Mouse (Mus musculus) lung, postnatal 0 days (tissue): ENCODE results near the gene Kalrn. TPM values are rescaled to one million over a fixed set of nuclear protein-coding genes. Genes with fewer than 3 reads are reported as not detected.

Experiments
- ATAC-seq: fragments of 200-750 bp; cut with Nextera tagmentation; 2 replicates; pipeline ENCODE4 v1.8.0; 2017; ENCODE audit warnings: moderate library complexity
- DNase-seq: peaks from one replicate; pipeline ENCODE4 v3.0.0-alpha.2; 2016; ENCODE audit warnings: low spot score
- H3K27ac ChIP-seq: fragments of 300-500 bp; sonication (generic); 2 replicates; pipeline ENCODE4 v1.5.1; 2014; ENCODE audit warnings: antibody characterized with exemption, mild to moderate bottlenecking, low read length, mixed read lengths
- H3K27me3 ChIP-seq: fragments of 300-500 bp; sonication (generic); replicated peaks from 2 replicates; pipeline ENCODE4 v1.6.1; 2014; ENCODE audit warnings: low read length, mixed read lengths; ENCODE audit not compliant: insufficient read depth
- H3K36me3 ChIP-seq: fragments of 300-500 bp; sonication (generic); 2 replicates; pipeline ENCODE4 v1.6.1; 2014; ENCODE audit warnings: low read length, mixed read lengths; ENCODE audit not compliant: insufficient read depth
- H3K4me1 ChIP-seq: fragments of 300-500 bp; sonication (generic); 2 replicates; pipeline ENCODE4 v1.6.1; 2014; ENCODE audit warnings: antibody characterized with exemption, low read depth, low read length, mixed read lengths; ENCODE audit not compliant: insufficient read depth
- H3K4me2 ChIP-seq: fragments of 300-500 bp; sonication (generic); replicated peaks from 2 replicates; pipeline ENCODE4 v1.6.1; 2014; ENCODE audit warnings: low read depth, mild to moderate bottlenecking, low read length, moderate library complexity, mixed read lengths
- H3K4me3 ChIP-seq: fragments of 300-500 bp; sonication (generic); 2 replicates; pipeline ENCODE4 v1.5.1; 2014; ENCODE audit warnings: low read depth, low read length
- H3K9ac ChIP-seq: fragments of 300-500 bp; sonication (generic); replicated peaks from 2 replicates; pipeline ENCODE4 v1.6.1; 2014; ENCODE audit warnings: low read depth, mild to moderate bottlenecking
- H3K9me3 ChIP-seq: fragments of 300-500 bp; sonication (generic); 2 replicates; pipeline ENCODE4 v1.6.1; 2016; ENCODE audit warnings: low read length, mixed read lengths
- CTCF ChIP-seq: IDR thresholded peaks from 2 replicates; pipeline ENCODE4 v1.5.1; 2016; ENCODE audit warnings: antibody characterized with exemption, mild to moderate bottlenecking
- EP300 ChIP-seq: IDR thresholded peaks from 2 replicates; pipeline ENCODE4 v1.6.1; 2016; ENCODE audit warnings: antibody characterized with exemption, mild to moderate bottlenecking, control low read depth
- whole genome bisulfite sequencing: fragments of 180-500 bp; shearing (Covaris S2); extraction: QIAGEN DNeasy Blood & Tissue Kit; methylation state at CpG from one replicate; pipeline ENCODE4 v1.1.7; 2014; 5-methylcytosine and 5-hydroxymethylcytosine counted together
- polyA plus RNA-seq: library from polyadenylated mRNA; unstranded; fragments of >200 nt; fragmentation: Nextera tagmentation; extraction: Ambion mirVana; gene quantifications from 2 replicates; pipeline ENCODE4 v1.2.1, GENCODE M21; 2015

Kalrn gene
- polyA plus RNA-seq, 1 experiment from 2014 or later: 13.6 TPM

DNA sequence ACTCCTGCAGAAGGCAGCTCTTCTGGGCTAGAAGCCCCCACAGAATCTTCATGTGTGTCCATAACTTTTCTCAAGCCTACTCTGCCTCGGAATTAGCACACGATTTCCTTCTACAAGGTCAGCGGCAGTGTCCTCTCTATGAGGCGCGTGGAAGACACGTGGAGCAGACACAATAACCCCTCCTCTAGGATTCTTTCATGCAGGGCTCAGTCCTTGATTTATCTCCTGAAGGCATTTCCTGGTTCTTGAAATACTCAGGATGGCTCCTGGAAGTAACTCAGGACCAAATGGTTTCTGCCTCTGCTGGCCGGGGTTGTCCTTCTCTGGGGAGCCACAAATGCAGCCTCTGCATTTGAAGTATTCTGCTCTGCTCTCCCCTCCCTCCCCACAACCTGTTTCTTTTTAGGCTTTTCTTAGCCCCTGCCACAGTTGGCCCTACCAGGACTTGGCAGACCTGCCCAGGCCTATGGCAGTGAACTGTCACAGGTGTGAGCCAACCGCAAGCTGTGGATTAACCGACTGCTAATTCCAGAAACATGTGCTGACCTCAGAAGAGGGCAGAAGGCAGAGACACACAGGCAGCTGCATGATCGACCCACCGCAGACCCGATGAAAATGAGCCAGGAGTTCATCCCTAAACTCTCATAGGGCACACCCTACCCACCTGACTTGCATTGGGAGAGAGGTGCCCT, 197.0 kb downstream of the Kalrn start:
- ATAC-seq (no peak), DNase-seq (no peak)
- Histone ChIP-seq H3K9ac (no peak overlapping the region), H3K4me3 (no peak overlapping the region), H3K4me2 (no peak overlapping the region), H3K36me3 (no peaks in the 10 kb centered on the region), H3K9me3 (no peaks in the 10 kb centered on the region), H3K4me1 (no peaks in the 10 kb centered on the region; the same call in 1 of the 2 replicates), H3K27me3 (no peaks in the 10 kb centered on the region), H3K27ac (no peak overlapping the region)
- TF ChIP-seq CTCF: no peak
- TF ChIP-seq EP300: no peak
- WGBS: 63% methylated on average over 12 of the region's 12 CpGs

GRCm38 (mm10) chr16:34373519-34373918, 199.8 kb downstream of the Kalrn start:
- Histone ChIP-seq H3K4me1 (peaks cover 6% of the 10 kb centered on the region; the same call in 1 of the 2 replicates), H3K9ac (no peak overlapping the region), H3K9me3 (no peaks in the 10 kb centered on the region), H3K27me3 (no peaks in the 10 kb centered on the region), H3K36me3 (no peaks in the 10 kb centered on the region), H3K27ac (no peak overlapping the region), H3K4me2 (no peak overlapping the region), H3K4me3 (no peak overlapping the region)
- no peak for ATAC-seq
- DNase-seq: no peak
- WGBS: 73% methylated on average over 4 of the region's 4 CpGs
- TF ChIP-seq EP300: no peak
- peak; percentile 34 for TF ChIP-seq CTCF

- Histone ChIP-seq H3K36me3 (no peaks in the 10 kb centered on the region), H3K27me3 (no peaks in the 10 kb centered on the region), H3K27ac (peak overlapping the region; percentile 73), H3K4me1 (peaks cover 6% of the 10 kb centered on the region; the same call in 1 of the 2 replicates), H3K9ac (no peak overlapping the region), H3K4me3 (no peak overlapping the region), H3K9me3 (no peaks in the 10 kb centered on the region), H3K4me2 (no peak overlapping the region)
- TF ChIP-seq CTCF: no peak
- peak; percentile 95 for TF ChIP-seq EP300
- ATAC-seq (peak; percentile 93), DNase-seq (peak; percentile 92)
- 33% methylated on average over 15 of the region's 15 CpGs for WGBS
Observed at GRCm38 (mm10) chr16:34372103-34372741, 201.1 kb downstream of the Kalrn start.

GRCm38 (mm10) chr16:34359206-34359605, 214.1 kb downstream of the Kalrn start:
- Histone ChIP-seq H3K36me3 (no peaks in the 10 kb centered on the region), H3K4me2 (no peak overlapping the region), H3K27ac (no peak overlapping the region), H3K9ac (no peak overlapping the region), H3K4me3 (no peak overlapping the region), H3K9me3 (no peaks in the 10 kb centered on the region), H3K27me3 (no peaks in the 10 kb centered on the region), H3K4me1 (no peaks in the 10 kb centered on the region)
- TF ChIP-seq CTCF (no peak), EP300 (no peak)
- ATAC-seq (peak; percentile 48), DNase-seq (peak; percentile 48)
- 68% methylated on average over 4 of the region's 4 CpGs for WGBS

DNA sequence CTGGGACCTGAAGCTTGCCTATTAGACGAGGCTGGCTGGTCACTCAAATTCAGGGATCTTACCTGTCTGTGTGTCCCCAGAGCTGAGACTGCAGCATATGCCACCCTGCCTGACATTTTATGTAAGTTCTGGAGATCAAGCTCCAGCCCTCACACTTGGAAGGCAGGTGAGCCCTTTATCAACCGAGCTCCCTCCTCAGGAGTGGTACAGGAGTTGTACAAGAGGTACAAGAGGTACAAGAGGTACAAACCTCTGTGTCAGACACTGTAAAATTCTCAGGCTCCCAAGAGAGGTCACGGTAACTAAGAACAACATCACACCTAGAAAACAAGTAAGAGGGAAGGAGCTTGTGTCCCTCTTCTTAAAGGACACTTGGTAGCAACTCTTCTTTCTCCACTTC, 217.8 kb downstream of the Kalrn start:
- peak; percentile 49 for DNase-seq
- WGBS: 68% methylated on average over 3 of the region's 3 CpGs
- ATAC-seq: 0 out of 2 replicates have a peak, but pooled peaks have one; percentile 13
- TF ChIP-seq CTCF: no peak
- peak; percentile 71 for TF ChIP-seq EP300
- H3K9ac ChIP-seq: no peak overlapping the region
- no peaks in the 10 kb centered on the region for H3K9me3 ChIP-seq
- no peaks in the 10 kb centered on the region for H3K27me3 ChIP-seq
- H3K27ac ChIP-seq: no peak overlapping the region
- H3K36me3 ChIP-seq: no peaks in the 10 kb centered on the region
- peaks cover 10% of the 10 kb centered on the region; the same call in 1 of the 2 replicates for H3K4me1 ChIP-seq
- no peak overlapping the region for H3K4me3 ChIP-seq
- no peak overlapping the region for H3K4me2 ChIP-seq

- TF ChIP-seq EP300 (no peak), CTCF (no peak)
- ATAC-seq: no peak
- H3K4me2 ChIP-seq: no peak overlapping the region
- no peak overlapping the region for H3K9ac ChIP-seq
- H3K9me3 ChIP-seq: no peaks in the 10 kb centered on the region
- no peak overlapping the region for H3K27ac ChIP-seq
- peaks cover 10% of the 10 kb centered on the region; the same call in 1 of the 2 replicates for H3K4me1 ChIP-seq
- H3K36me3 ChIP-seq: no peaks in the 10 kb centered on the region
- no peaks in the 10 kb centered on the region for H3K27me3 ChIP-seq
- DNase-seq: peak; percentile 51
- WGBS: 61% methylated on average over 3 of the region's 3 CpGs
- no peak overlapping the region for H3K4me3 ChIP-seq
Observed at GRCm38 (mm10) chr16:34354042-34354441, 219.3 kb downstream of the Kalrn start.
